Mouse (Mus musculus): ENCODE measurements at regions not wholly inside any gene's neighbourhood (a gene's known extent, or its start where the extent isn't known, plus 50 kb on each side); places are given as distances from the start of the nearest gene placed in this dataset.
A peak's percentile ranks its signal among the peaks of the same experiment; 100 is the strongest.

- DNase-seq (ENCODE audit: low spot score) = no peak
Measured at GRCm38 (mm10) chr2:144895254-144895653, 71.8 kb downstream of the Scp2d1 start.

- no peak for DNase-seq (ENCODE audit: low spot score)
Measured at GRCm38 (mm10) chr2:144896430-144896829, 73.0 kb downstream of the Scp2d1 start.

- DNase-seq (ENCODE audit: low spot score) = no peak
Measured at GRCm38 (mm10) chr2:144906786-144907185, 83.3 kb downstream of the Scp2d1 start.

GRCm38 (mm10) chr2:144945840-144946239 is 122.4 kb downstream of the Scp2d1 start:
- no peak for DNase-seq (ENCODE audit: low spot score)

- DNase-seq (ENCODE audit: low spot score) = no peak
Measured at GRCm38 (mm10) chr2:144946468-144946867, 123.0 kb downstream of the Scp2d1 start.

GRCm38 (mm10) chr2:144949232-144949631 is 125.8 kb downstream of the Scp2d1 start:
- peak; percentile 5 for DNase-seq (ENCODE audit: low spot score)

Measured in ovary, adult 18-20 months (tissue).